Mouse (Mus musculus): ENCODE data around the gene Clec3b. TPM values are rescaled to one million over a fixed set of nuclear protein-coding genes. Genes with fewer than 3 reads are reported as not detected.
A peak's percentile ranks its signal among the peaks of the same experiment; 100 is the strongest.

The Clec3b gene
- polyA plus RNA-seq, 1 experiment from 2014 or later = 13.9 TPM

GRCm38 (mm10) chr9:123165781-123166443 lies 15.2 kb downstream of the Clec3b start:
- no peaks in the 10 kb centered on the region for H3K4me1 ChIP-seq (replicated peaks; ENCODE audit: control insufficient read depth, insufficient read depth)
- no peak overlapping the region for H3K9ac ChIP-seq (ENCODE audit: low read length)
- no peak overlapping the region for H3K4me3 ChIP-seq (ENCODE audit: low read depth, low read length)
- TF ChIP-seq EP300 (optimal IDR thresholded peaks at IDR 0.05) (no peak), CTCF (IDR thresholded peaks at IDR 0.05; ENCODE audit: low read depth) (no peak)
- WGBS = 87% methylated on average over 3 of the region's 3 CpGs
- H3K36me3 ChIP-seq (ENCODE audit: control insufficient read depth, insufficient read depth, low read length) = no peaks in the 10 kb centered on the region
- no peak overlapping the region for H3K27ac ChIP-seq (replicated peaks)
- H3K9me3 ChIP-seq (ENCODE audit: control insufficient read depth, low read length) = no peaks in the 10 kb centered on the region
- no peaks in the 10 kb centered on the region for H3K27me3 ChIP-seq (ENCODE audit: control insufficient read depth, insufficient read depth, low read length)
- ATAC-seq (ENCODE audit: low FRiP score, low TSS enrichment) (no peak), DNase-seq (ENCODE audit: low spot score) (no peak)
- H3K4me2 ChIP-seq (replicated peaks; ENCODE audit: low read depth) = no peak overlapping the region

- Histone ChIP-seq H3K36me3 (ENCODE audit: control insufficient read depth, insufficient read depth, low read length) (no peaks in the 10 kb centered on the region; the same call in 1 of the 2 replicates), H3K4me2 (replicated peaks; ENCODE audit: low read depth) (no peak overlapping the region), H3K9me3 (ENCODE audit: control insufficient read depth, low read length) (no peaks in the 10 kb centered on the region), H3K4me3 (ENCODE audit: low read depth, low read length) (no peak overlapping the region), H3K27ac (replicated peaks) (no peak overlapping the region), H3K4me1 (replicated peaks; ENCODE audit: control insufficient read depth, insufficient read depth) (no peaks in the 10 kb centered on the region), H3K27me3 (ENCODE audit: control insufficient read depth, insufficient read depth, low read length) (no peaks in the 10 kb centered on the region), H3K9ac (ENCODE audit: low read length) (no peak overlapping the region)
- no peak for ATAC-seq (ENCODE audit: low FRiP score, low TSS enrichment)
- WGBS = 87% methylated on average over 6 of the region's 6 CpGs
- no peak for TF ChIP-seq CTCF (IDR thresholded peaks at IDR 0.05; ENCODE audit: low read depth)
- no peak for TF ChIP-seq EP300 (optimal IDR thresholded peaks at IDR 0.05)
- no peak for DNase-seq (ENCODE audit: low spot score)
These were observed 23.0 kb downstream of the Clec3b start for GRCm38 (mm10) chr9:123173760-123174159.

GRCm38 (mm10) chr9:123174356-123174755 lies 23.6 kb downstream of the Clec3b start:
- no peaks in the 10 kb centered on the region for H3K27me3 ChIP-seq (ENCODE audit: control insufficient read depth, insufficient read depth, low read length)
- H3K4me2 ChIP-seq (replicated peaks; ENCODE audit: low read depth) = no peak overlapping the region
- H3K36me3 ChIP-seq (ENCODE audit: control insufficient read depth, insufficient read depth, low read length) = no peaks in the 10 kb centered on the region; the same call in 1 of the 2 replicates
- TF ChIP-seq CTCF (IDR thresholded peaks at IDR 0.05; ENCODE audit: low read depth) (no peak), EP300 (optimal IDR thresholded peaks at IDR 0.05) (no peak)
- WGBS = 88% methylated on average over 4 of the region's 4 CpGs
- H3K4me3 ChIP-seq (ENCODE audit: low read depth, low read length) = no peak overlapping the region
- DNase-seq (ENCODE audit: low spot score) = no peak
- H3K9ac ChIP-seq (ENCODE audit: low read length) = no peak overlapping the region
- no peak for ATAC-seq (ENCODE audit: low FRiP score, low TSS enrichment)
- H3K4me1 ChIP-seq (replicated peaks; ENCODE audit: control insufficient read depth, insufficient read depth) = no peaks in the 10 kb centered on the region
- H3K9me3 ChIP-seq (ENCODE audit: control insufficient read depth, low read length) = no peaks in the 10 kb centered on the region
- 0 out of 2 replicates have a peak overlapping the region, but pooled peaks have one; percentile 18 for H3K27ac ChIP-seq (replicated peaks)

- Histone ChIP-seq H3K4me3 (ENCODE audit: low read depth, low read length) (no peak overlapping the region), H3K36me3 (ENCODE audit: control insufficient read depth, insufficient read depth, low read length) (no peaks in the 10 kb centered on the region; the same call in none of the 2 replicates), H3K4me1 (replicated peaks; ENCODE audit: control insufficient read depth, insufficient read depth) (no peaks in the 10 kb centered on the region), H3K27ac (replicated peaks) (0 out of 2 replicates have a peak overlapping the region, but pooled peaks have one; percentile 8), H3K27me3 (ENCODE audit: control insufficient read depth, insufficient read depth, low read length) (no peaks in the 10 kb centered on the region), H3K9ac (ENCODE audit: low read length) (no peak overlapping the region), H3K9me3 (ENCODE audit: control insufficient read depth, low read length) (no peaks in the 10 kb centered on the region), H3K4me2 (replicated peaks; ENCODE audit: low read depth) (no peak overlapping the region)
- no peak for TF ChIP-seq CTCF (IDR thresholded peaks at IDR 0.05; ENCODE audit: low read depth)
- no peak for TF ChIP-seq EP300 (optimal IDR thresholded peaks at IDR 0.05)
- DNase-seq (ENCODE audit: low spot score) = no peak
- ATAC-seq (ENCODE audit: low FRiP score, low TSS enrichment) = peak; percentile 66; the same call in 1 of the 2 replicates
- 69% methylated on average over 9 of the region's 9 CpGs for WGBS
These were observed 26.8 kb downstream of the Clec3b start for GRCm38 (mm10) chr9:123177380-123178048.

- no peak overlapping the region for H3K4me3 ChIP-seq (ENCODE audit: low read depth, low read length)
- no peaks in the 10 kb centered on the region for H3K9me3 ChIP-seq (ENCODE audit: control insufficient read depth, low read length)
- H3K27me3 ChIP-seq (ENCODE audit: control insufficient read depth, insufficient read depth, low read length) = no peaks in the 10 kb centered on the region
- TF ChIP-seq EP300 (optimal IDR thresholded peaks at IDR 0.05) (no peak), CTCF (IDR thresholded peaks at IDR 0.05; ENCODE audit: low read depth) (no peak)
- 95% methylated on average over 6 of the region's 6 CpGs for WGBS
- no peak overlapping the region for H3K9ac ChIP-seq (ENCODE audit: low read length)
- no peak for DNase-seq (ENCODE audit: low spot score)
- no peaks in the 10 kb centered on the region; the same call in 1 of the 2 replicates for H3K36me3 ChIP-seq (ENCODE audit: control insufficient read depth, insufficient read depth, low read length)
- no peaks in the 10 kb centered on the region for H3K4me1 ChIP-seq (replicated peaks; ENCODE audit: control insufficient read depth, insufficient read depth)
- no peak overlapping the region for H3K4me2 ChIP-seq (replicated peaks; ENCODE audit: low read depth)
- ATAC-seq (ENCODE audit: low FRiP score, low TSS enrichment) = no peak
- no peak overlapping the region for H3K27ac ChIP-seq (replicated peaks)
These were observed 29.3 kb downstream of the Clec3b start for GRCm38 (mm10) chr9:123180003-123180402.

GRCm38 (mm10) chr9:123183226-123183625 lies 32.5 kb downstream of the Clec3b start:
- DNase-seq (ENCODE audit: low spot score) (no peak), ATAC-seq (ENCODE audit: low FRiP score, low TSS enrichment) (0 out of 2 replicates have a peak, but pooled peaks have one; percentile 26)
- no peak overlapping the region for H3K27ac ChIP-seq (replicated peaks)

More at GRCm38 (mm10) chr9:123183226-123183625, 32.5 kb downstream of the Clec3b start:
- no peak overlapping the region for H3K9ac ChIP-seq (ENCODE audit: low read length)
- no peaks in the 10 kb centered on the region; the same call in 1 of the 2 replicates for H3K36me3 ChIP-seq (ENCODE audit: control insufficient read depth, insufficient read depth, low read length)
- no peak overlapping the region for H3K4me3 ChIP-seq (ENCODE audit: low read depth, low read length)
- WGBS = 65% methylated on average over 8 of the region's 8 CpGs
- H3K27me3 ChIP-seq (ENCODE audit: control insufficient read depth, insufficient read depth, low read length) = no peaks in the 10 kb centered on the region
- TF ChIP-seq EP300 (optimal IDR thresholded peaks at IDR 0.05) (no peak), CTCF (IDR thresholded peaks at IDR 0.05; ENCODE audit: low read depth) (no peak)
- H3K4me1 ChIP-seq (replicated peaks; ENCODE audit: control insufficient read depth, insufficient read depth) = no peaks in the 10 kb centered on the region
- H3K4me2 ChIP-seq (replicated peaks; ENCODE audit: low read depth) = no peak overlapping the region
- no peaks in the 10 kb centered on the region for H3K9me3 ChIP-seq (ENCODE audit: control insufficient read depth, low read length)

All from stomach, postnatal 0 days (tissue).